Mouse (Mus musculus) lung, postnatal 0 days (tissue): ENCODE data around the gene Atp6v1b1.

Experiments used
- CTCF ChIP-seq: IDR thresholded peaks from 2 replicates; pipeline ENCODE4 v1.5.1; 2016; ENCODE audit warnings: antibody characterized with exemption, mild to moderate bottlenecking
- EP300 ChIP-seq: IDR thresholded peaks from 2 replicates; pipeline ENCODE4 v1.6.1; 2016; ENCODE audit warnings: antibody characterized with exemption, mild to moderate bottlenecking, control low read depth

- no peak for TF ChIP-seq CTCF
- TF ChIP-seq EP300 = no peak
Measured at GRCm38 (mm10) chr6:83699971-83700370, 42.8 kb upstream of the Atp6v1b1 start.
